8 mouse cellular contexts compared by ENCODE assay signal in the genomic region with DNA sequence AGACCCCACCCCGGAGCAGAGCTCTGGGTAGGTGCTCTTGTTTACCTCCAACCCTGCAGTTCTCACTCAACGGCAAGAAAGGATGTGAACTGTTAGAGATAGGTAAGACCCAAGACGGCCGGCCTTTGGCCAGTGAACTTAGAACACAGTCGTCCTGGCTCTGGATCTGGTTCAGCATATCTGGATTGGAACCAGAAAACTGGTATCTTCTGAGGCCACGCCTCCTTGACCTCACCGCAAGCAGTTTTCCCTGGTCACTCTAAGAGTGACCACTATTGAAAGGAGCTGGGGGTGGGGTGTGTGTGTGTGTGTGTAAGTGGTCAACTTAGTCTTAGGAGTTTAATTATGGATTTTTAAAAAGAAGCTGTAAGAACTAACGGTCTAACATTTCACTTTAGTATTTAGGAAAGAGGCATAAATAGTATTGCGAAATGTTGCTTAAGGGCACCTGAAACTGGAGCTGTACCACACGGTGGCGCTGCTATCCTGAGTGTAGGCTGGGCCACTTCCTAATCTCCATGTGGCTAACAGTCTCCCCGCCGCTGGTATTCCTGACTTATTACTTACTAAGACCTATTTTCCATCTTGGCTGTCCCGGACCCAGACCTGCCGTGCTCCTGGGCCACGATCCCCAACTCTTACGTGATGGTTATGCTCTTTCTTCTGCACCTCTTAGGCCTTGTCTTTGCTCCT. TPM values are rescaled to one million over a fixed set of nuclear protein-coding genes. Genes with fewer than 3 reads are reported as not detected.
DNase-seq lines count a peak whose midpoint lies in the region; ATAC-seq and TF ChIP-seq lines count a peak whose summit lies in the region.

No protein-coding gene starts in this region.

- DNase-seq in NIH3T3 (ENCODE audit: low read depth): peak; percentile 94
- peak; percentile 72 for DNase-seq in cerebellum, adult 8-10 months
- peak; percentile 67 to 73 for DNase-seq in frontal cortex, postnatal 25 days (ENCODE audit: low spot score in 2 of 2)
- DNase-seq in left cerebral cortex, adult 2 months (ENCODE audit: extremely low spot score in 1 of 2, low spot score in 2 of 2): peak; percentile 69 to 77
- DNase-seq in retina, postnatal 7 days (ENCODE audit: low read depth, low spot score): peak; percentile 53
- peak; percentile 82 for DNase-seq in urinary bladder, postnatal 25 days (ENCODE audit: low spot score)

- H3K79me2 ChIP-seq in macrophage (ENCODE audit: inconsistent target): no peaks in the 10 kb centered on the region

- H3K27me3 ChIP-seq in hindbrain, embryonic 15.5 days: 0 out of 2 replicates have a peak, but pooled peaks cover 3% of the 10 kb centered on the region

- no peak overlapping the region for H3K9ac ChIP-seq in hindbrain, embryonic 15.5 days

- ATAC-seq in hindbrain, embryonic 15.5 days (ENCODE audit: low FRiP score, low read depth): no peak

- peak; percentile 81 for TF ChIP-seq CTCF in left cerebral cortex, adult 2 months (IDR thresholded peaks at IDR 0.05)

- no peaks in the 10 kb centered on the region for H3K36me3 ChIP-seq in hindbrain, embryonic 15.5 days
- H3K36me3 ChIP-seq in macrophage (ENCODE audit: inconsistent target): no peaks in the 10 kb centered on the region

- intact Hi-C loops in left cerebral cortex, adult 2 months (cut with DNase I): loop anchor here (1.0 to 2.0 kb wide), 4 partner anchors 36 to 139 kb away; no protein-coding TSS in a partner anchor

- no peak overlapping the region for H3K27ac ChIP-seq in hindbrain, embryonic 15.5 days (replicated peaks)
- no peak overlapping the region for H3K27ac ChIP-seq in left cerebral cortex, adult 2 months
- H3K27ac ChIP-seq in macrophage: 0 out of 2 replicates have a peak overlapping the region, but pooled peaks have one; percentile 12

- H3K4me3 ChIP-seq in hindbrain, embryonic 15.5 days: no peak overlapping the region
- H3K4me3 ChIP-seq in left cerebral cortex, adult 2 months: no peak overlapping the region
- H3K4me3 ChIP-seq in macrophage (ENCODE audit: inconsistent target): no peak overlapping the region

- 43% methylated on average over 17 of the region's 17 CpGs for WGBS in hindbrain, embryonic 15.5 days
- 43% methylated on average over 17 of the region's 17 CpGs for WGBS in macrophage (ENCODE audit: missing documents)

- no peaks in the 10 kb centered on the region for H3K9me3 ChIP-seq in hindbrain, embryonic 15.5 days

- no peaks in the 10 kb centered on the region for H3K4me1 ChIP-seq in hindbrain, embryonic 15.5 days (replicated peaks)

- peak overlapping the region; percentile 33 for H3K4me2 ChIP-seq in hindbrain, embryonic 15.5 days

RNA-seq across cellular contexts. Expression of a gene that starts 17.9 kb away (rescaled TPM):
- not detected in 2 replicates for polyA plus RNA-seq in hindbrain, embryonic 15.5 days (2015; fragmentation: Nextera tagmentation; extraction: Ambion mirVana)
- not detected for total RNA-seq in left cerebral cortex, adult 2 months (2021)
- 1 to 10 TPM in 21 of 26 experiments, under 1 TPM in 2, not detected in 3; 0.58 to 9.7 (median 3.6) TPM for total RNA-seq in macrophage (2018; cell fraction: chromatin; rRNA removed)
- total RNA-seq in macrophage (2018; cell fraction: cytosol; rRNA removed): 1 to 10 TPM in 8 of 26 experiments, under 1 TPM in 18; 0.11 to 2.2 (median 0.57) TPM
- total RNA-seq in macrophage (2018; cell fraction: nucleus; rRNA removed): 1 to 10 TPM in 16 of 26 experiments, under 1 TPM in 5, not detected in 5; 0.54 to 7.7 (median 3.7) TPM
- polyA plus RNA-seq in macrophage (2018): 1.5 to 3.4 TPM in 2 of 3 replicates, not detected in the other

RNA-seq across cellular contexts. Expression of a gene that starts 20.6 kb away (rescaled TPM):
- 2.8 and 4.7 TPM in 2 replicates for polyA plus RNA-seq in hindbrain, embryonic 15.5 days (2015; fragmentation: Nextera tagmentation; extraction: Ambion mirVana)
- total RNA-seq in left cerebral cortex, adult 2 months (2021): 1 to 10 TPM; 1.8 to 2.1 TPM
- total RNA-seq in macrophage (2018; cell fraction: chromatin; rRNA removed): not detected
- total RNA-seq in macrophage (2018; cell fraction: cytosol; rRNA removed): not detected
- total RNA-seq in macrophage (2018; cell fraction: nucleus; rRNA removed): not detected
- not detected in 3 replicates for polyA plus RNA-seq in macrophage (2018)

RNA-seq across cellular contexts. Expression of a gene that starts 55.6 kb away (rescaled TPM):
- 1.4 and 1.6 TPM in 2 replicates for polyA plus RNA-seq in hindbrain, embryonic 15.5 days (2015; fragmentation: Nextera tagmentation; extraction: Ambion mirVana)
- under 1 TPM; 0.81 to 0.94 TPM for total RNA-seq in left cerebral cortex, adult 2 months (2021)
- 1 to 10 TPM in 2 of 26 experiments, under 1 TPM in 3, not detected in 21; 0.43 to 3.4 (median 0.69) TPM for total RNA-seq in macrophage (2018; cell fraction: chromatin; rRNA removed)
- 1 to 10 TPM in 13 of 26 experiments, under 1 TPM in 13; 0.23 to 2.7 (median 0.86) TPM for total RNA-seq in macrophage (2018; cell fraction: cytosol; rRNA removed)
- total RNA-seq in macrophage (2018; cell fraction: nucleus; rRNA removed): 1 to 10 TPM in 12 of 26 experiments, under 1 TPM in 9, not detected in 5; 0.29 to 7.7 (median 1.2) TPM
- 1.6 to 5.1 TPM (median 3.1 TPM) in 3 replicates for polyA plus RNA-seq in macrophage (2018)

RNA-seq across cellular contexts. Expression of a gene that starts 57.8 kb away (rescaled TPM):
- 23.8 and 24.1 TPM in 2 replicates for polyA plus RNA-seq in hindbrain, embryonic 15.5 days (2015; fragmentation: Nextera tagmentation; extraction: Ambion mirVana)
- 100 to 1,000 TPM; 818 to 875 TPM for total RNA-seq in left cerebral cortex, adult 2 months (2021)
- 10 to 100 TPM in 21 of 26 experiments, 1 to 10 TPM in 5; 5.2 to 55.5 (median 26.9) TPM for total RNA-seq in macrophage (2018; cell fraction: chromatin; rRNA removed)
- 1 to 10 TPM; 3.1 to 7.4 (median 5.3) TPM for total RNA-seq in macrophage (2018; cell fraction: cytosol; rRNA removed)
- 10 to 100 TPM in 13 of 26 experiments, 1 to 10 TPM in 13; 2.6 to 27.1 (median 10.4) TPM for total RNA-seq in macrophage (2018; cell fraction: nucleus; rRNA removed)
- polyA plus RNA-seq in macrophage (2018): 4.4 to 6.6 TPM (median 4.6 TPM) in 3 replicates

RNA-seq across cellular contexts. Expression of a gene that starts 59.3 kb away (rescaled TPM):
- 58.0 and 62.2 TPM in 2 replicates for polyA plus RNA-seq in hindbrain, embryonic 15.5 days (2015; fragmentation: Nextera tagmentation; extraction: Ambion mirVana)
- 10 to 100 TPM; 59.4 to 62.5 TPM for total RNA-seq in left cerebral cortex, adult 2 months (2021)
- total RNA-seq in macrophage (2018; cell fraction: chromatin; rRNA removed): 10 to 100 TPM; 20.7 to 93.3 (median 43.6) TPM
- total RNA-seq in macrophage (2018; cell fraction: cytosol; rRNA removed): 10 to 100 TPM; 23.4 to 38.3 (median 32.4) TPM
- total RNA-seq in macrophage (2018; cell fraction: nucleus; rRNA removed): 10 to 100 TPM; 11.5 to 41.3 (median 23.5) TPM
- polyA plus RNA-seq in macrophage (2018): 31.8 to 39.7 TPM (median 37.2 TPM) in 3 replicates
